In the genomic region with DNA sequence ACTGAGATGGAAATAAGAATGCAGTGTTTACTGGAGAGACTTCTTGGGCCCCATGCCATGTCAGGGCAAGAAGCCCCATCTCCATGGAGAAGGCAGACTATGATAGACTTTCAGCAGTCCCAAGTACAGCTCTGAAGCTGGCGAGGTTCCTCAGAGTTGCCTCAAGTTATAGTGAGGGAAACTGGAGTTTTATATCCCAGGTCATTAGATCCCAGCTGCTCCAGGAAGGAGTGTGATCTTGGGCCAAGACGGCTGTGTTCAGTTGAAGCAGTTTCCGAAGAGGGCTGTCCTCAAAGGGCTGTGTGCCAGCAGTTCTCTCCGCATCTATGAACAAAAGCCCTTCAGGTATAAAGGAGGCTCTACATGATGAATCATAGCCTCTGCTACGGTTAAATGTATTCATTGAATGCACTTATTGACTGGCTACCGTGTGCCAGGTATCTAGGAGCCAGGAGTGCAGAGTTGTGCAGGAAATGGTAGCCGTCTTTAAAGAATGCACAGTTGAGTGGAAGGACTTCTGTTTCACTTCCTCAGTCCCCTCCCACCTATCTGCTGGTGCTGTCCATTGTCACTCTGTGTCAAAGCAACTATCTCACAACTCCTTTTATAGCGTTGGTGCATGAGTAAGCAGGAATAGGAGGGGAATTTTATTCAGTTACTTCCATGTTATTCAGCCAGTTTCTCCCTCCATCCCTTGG, we compare ENCODE assay signal across 8 mouse cellular contexts. TPM values are rescaled to one million over a fixed set of nuclear protein-coding genes. Genes with fewer than 3 reads are reported as not detected.
DNase-seq lines count a peak whose midpoint lies in the region; ATAC-seq lines count a peak whose summit lies in the region.

No protein-coding gene starts in this region.

- H3K4me1 ChIP-seq in embryonic facial prominence, embryonic 13.5 days: peaks cover 10% of the 10 kb centered on the region
- no peaks in the 10 kb centered on the region for H3K4me1 ChIP-seq in embryonic facial prominence, embryonic 10.5 days
- 0 out of 2 replicates have a peak, but pooled peaks cover 2% of the 10 kb centered on the region for H3K4me1 ChIP-seq in stomach, embryonic 14.5 days (ENCODE audit: control insufficient read depth, insufficient read depth, low read length)

- H3K9me3 ChIP-seq in embryonic facial prominence, embryonic 13.5 days: no peaks in the 10 kb centered on the region
- no peaks in the 10 kb centered on the region for H3K9me3 ChIP-seq in embryonic facial prominence, embryonic 10.5 days
- no peaks in the 10 kb centered on the region for H3K9me3 ChIP-seq in stomach, embryonic 14.5 days (ENCODE audit: control insufficient read depth, low read depth, low read length)

- H3K27ac ChIP-seq in embryonic facial prominence, embryonic 13.5 days: peak overlapping the region; percentile 39; the same call in 1 of the 2 replicates
- no peak overlapping the region for H3K27ac ChIP-seq in embryonic facial prominence, embryonic 10.5 days (replicated peaks)
- H3K27ac ChIP-seq in stomach, embryonic 14.5 days (ENCODE audit: low read length): no peak overlapping the region

- no peak overlapping the region for H3K4me2 ChIP-seq in embryonic facial prominence, embryonic 13.5 days
- no peak overlapping the region for H3K4me2 ChIP-seq in stomach, embryonic 14.5 days (replicated peaks; ENCODE audit: low read depth, low read length)

- H3K9ac ChIP-seq in embryonic facial prominence, embryonic 13.5 days: no peak overlapping the region
- no peak overlapping the region for H3K9ac ChIP-seq in stomach, embryonic 14.5 days (replicated peaks; ENCODE audit: low read depth, low read length)

- no peak overlapping the region for H3K4me3 ChIP-seq in embryonic facial prominence, embryonic 13.5 days
- H3K4me3 ChIP-seq in embryonic facial prominence, embryonic 10.5 days: no peak overlapping the region
- no peak overlapping the region for H3K4me3 ChIP-seq in stomach, embryonic 14.5 days (ENCODE audit: low read depth, low read length)

- no peaks in the 10 kb centered on the region for H3K27me3 ChIP-seq in embryonic facial prominence, embryonic 13.5 days
- no peaks in the 10 kb centered on the region for H3K27me3 ChIP-seq in embryonic facial prominence, embryonic 10.5 days (replicated peaks; ENCODE audit: low read depth, poor library complexity, severe bottlenecking)
- no peaks in the 10 kb centered on the region for H3K27me3 ChIP-seq in stomach, embryonic 14.5 days (ENCODE audit: control insufficient read depth, insufficient read depth, low read length)

- peak; percentile 71; the same call in 1 of the 2 replicates for ATAC-seq in embryonic facial prominence, embryonic 13.5 days (ENCODE audit: insufficient number of reproducible peaks, insufficient read depth, low FRiP score, low TSS enrichment, low read depth)
- ATAC-seq in stomach, embryonic 14.5 days (ENCODE audit: insufficient number of reproducible peaks, insufficient read depth, low FRiP score, low read depth): peak; percentile 55
- ATAC-seq in erythroid progenitor cell, adult 5-6 weeks (replicated peaks; ENCODE audit: low FRiP score, poor library complexity, severe bottlenecking): no peak
- ATAC-seq in monocyte, adult 5-6 weeks (replicated peaks; ENCODE audit: insufficient number of reproducible peaks, low FRiP score, low TSS enrichment, poor library complexity, severe bottlenecking): no peak

- no peak for DNase-seq in embryonic facial prominence, embryonic 10.5 days (ENCODE audit: low spot score)
- peak; percentile 64 to 65 for DNase-seq in right cerebral cortex, postnatal 10 days (ENCODE audit: low spot score in 2 of 2)
- no peak for DNase-seq in right cerebral cortex, adult 18-20 months
- DNase-seq in kidney, postnatal 36 days: peak; percentile 16 to 36

- WGBS in embryonic facial prominence, embryonic 13.5 days: 70% methylated on average over 8 of the region's 8 CpGs
- 88% methylated on average over 8 of the region's 8 CpGs for WGBS in embryonic facial prominence, embryonic 10.5 days
- 62% methylated on average over 8 of the region's 8 CpGs for WGBS in stomach, embryonic 14.5 days

- H3K36me3 ChIP-seq in embryonic facial prominence, embryonic 13.5 days: no peaks in the 10 kb centered on the region
- H3K36me3 ChIP-seq in embryonic facial prominence, embryonic 10.5 days (replicated peaks): no peaks in the 10 kb centered on the region
- H3K36me3 ChIP-seq in stomach, embryonic 14.5 days (ENCODE audit: control insufficient read depth, insufficient read depth, low read length): no peaks in the 10 kb centered on the region

RNA-seq across cellular contexts. Expression of a gene that starts 16.2 kb away (rescaled TPM):
- polyA plus RNA-seq in embryonic facial prominence, embryonic 13.5 days (2015; fragmentation: Nextera tagmentation; extraction: Ambion mirVana): 5.1 and 5.3 TPM in 2 replicates
- polyA plus RNA-seq in embryonic facial prominence, embryonic 10.5 days (2016; fragmentation: Nextera tagmentation; extraction: Ambion mirVana): 6.0 and 7.2 TPM in 2 replicates
- 7.6 and 8.8 TPM in 2 replicates for polyA plus RNA-seq in stomach, embryonic 14.5 days (2014; fragmentation: Nextera tagmentation; extraction: Ambion mirVana)
- total RNA-seq in erythroid progenitor cell, adult 5-6 weeks (2015; ENCODE audit: low replicate concordance): 0.72 and 1.3 TPM in 2 replicates
- 0.90 and 2.6 TPM in 2 replicates for total RNA-seq in erythroid progenitor cell, adult 5-6 weeks (2017; ENCODE audit: low replicate concordance)
- 3.5 to 6.2 TPM (median 4.4 TPM) in 3 replicates for total RNA-seq in monocyte, adult 5-6 weeks (2017)

RNA-seq across cellular contexts. Expression of a gene that starts 16.5 kb away (rescaled TPM):
- not detected in 2 replicates for polyA plus RNA-seq in embryonic facial prominence, embryonic 13.5 days (2015; fragmentation: Nextera tagmentation; extraction: Ambion mirVana)
- 0.16 TPM in 1 of 2 replicates, not detected in the other for polyA plus RNA-seq in embryonic facial prominence, embryonic 10.5 days (2016; fragmentation: Nextera tagmentation; extraction: Ambion mirVana)
- 0.12 and 0.95 TPM in 2 replicates for polyA plus RNA-seq in stomach, embryonic 14.5 days (2014; fragmentation: Nextera tagmentation; extraction: Ambion mirVana)
- total RNA-seq in erythroid progenitor cell, adult 5-6 weeks (2015; ENCODE audit: low replicate concordance): not detected in 2 replicates
- total RNA-seq in erythroid progenitor cell, adult 5-6 weeks (2017; ENCODE audit: low replicate concordance): not detected in 2 replicates
- total RNA-seq in monocyte, adult 5-6 weeks (2017): 0.10 to 0.32 TPM in 2 of 3 replicates, not detected in the other

Comparison
In these comparisons a context has a peak if more than half of its experiments do, and no peak if none do; other contexts are left out.
1. DNase-seq: peak in right cerebral cortex, postnatal 10 days (2 of 2) and kidney, postnatal 36 days (2 of 2); none in embryonic facial prominence, embryonic 10.5 days (single experiment) and right cerebral cortex, adult 18-20 months (single experiment).
2. ATAC-seq: peak in embryonic facial prominence, embryonic 13.5 days (single experiment) and stomach, embryonic 14.5 days (single experiment); none in erythroid progenitor cell, adult 5-6 weeks (single experiment) and monocyte, adult 5-6 weeks (single experiment).